Mouse (Mus musculus) hindbrain, postnatal 0 days (tissue): ENCODE data around the gene Mdfi. TPM values are rescaled to one million over a fixed set of nuclear protein-coding genes. Genes with fewer than 3 reads are reported as not detected.

Experiments
- ATAC-seq: fragments of 200-750 bp; cut with Nextera tagmentation; 2 replicates; pipeline ENCODE4 v1.8.0; 2017; ENCODE audit warnings: mild to moderate bottlenecking, moderate TSS enrichment, moderate library complexity
- DNase-seq: peaks from one replicate; pipeline ENCODE4 v3.0.0-alpha.2; 2015; ENCODE audit warnings: low spot score
- H3K27ac ChIP-seq: fragments of 300-500 bp; sonication (generic); 2 replicates; pipeline ENCODE4 v1.5.1; 2014; ENCODE audit warnings: mild to moderate bottlenecking
- H3K27me3 ChIP-seq: fragments of 300-500 bp; sonication (generic); 2 replicates; pipeline ENCODE4 v1.6.1; 2014; ENCODE audit warnings: low read length, mixed read lengths; ENCODE audit not compliant: insufficient read depth
- H3K36me3 ChIP-seq: fragments of 300-500 bp; sonication (generic); 2 replicates; pipeline ENCODE4 v1.6.1; 2014; ENCODE audit warnings: low read length, mixed read lengths; ENCODE audit not compliant: insufficient read depth
- H3K4me1 ChIP-seq: fragments of 300-500 bp; sonication (generic); 2 replicates; pipeline ENCODE4 v1.6.1; 2014; ENCODE audit warnings: antibody characterized with exemption, low read length, mixed read lengths; ENCODE audit not compliant: insufficient read depth
- H3K4me2 ChIP-seq: fragments of 300-500 bp; sonication (generic); 2 replicates; pipeline ENCODE4 v1.6.1; 2014; ENCODE audit warnings: low read depth, mild to moderate bottlenecking, low read length, moderate library complexity, mixed read lengths
- H3K4me3 ChIP-seq: fragments of 300-500 bp; sonication (generic); 2 replicates; pipeline ENCODE4 v1.5.1; 2014; ENCODE audit warnings: low read length
- H3K9ac ChIP-seq: fragments of 300-500 bp; sonication (generic); replicated peaks from 2 replicates; pipeline ENCODE4 v1.6.1; 2014; ENCODE audit warnings: mild to moderate bottlenecking, low read length, moderate library complexity, mixed read lengths
- H3K9me3 ChIP-seq: fragments of 300-500 bp; sonication (generic); 2 replicates; pipeline ENCODE4 v1.6.1; 2016; ENCODE audit warnings: low read length, mixed read lengths
- CTCF ChIP-seq: IDR thresholded peaks from 2 replicates; pipeline ENCODE4 v1.5.1; 2016; ENCODE audit warnings: antibody characterized with exemption, control low read depth, low read depth
- WGBS: fragments of 180-500 bp; shearing (Covaris S2); extraction: QIAGEN DNeasy Blood & Tissue Kit; methylation state at CpG from one replicate; pipeline ENCODE4 v1.1.7; 2014; 5-methylcytosine and 5-hydroxymethylcytosine counted together
- polyA plus RNA-seq: library from polyadenylated mRNA; unstranded; fragments of >200 nt; fragmentation: Nextera tagmentation; extraction: Ambion mirVana; gene quantifications from 2 replicates; pipeline ENCODE4 v1.2.1, GENCODE M21; 2015
- total RNA-seq: library from RNA; depleted of rRNA; stranded (reverse); fragments of >200 nt; gene quantifications from 2 replicates; pipeline ENCODE4 v1.2.3, GENCODE M21; 2014; rRNA removed

Gene Mdfi
- total and polyA plus RNA-seq, 2 experiments from 2014 or later: 2.6 to 38.7 TPM

DNA sequence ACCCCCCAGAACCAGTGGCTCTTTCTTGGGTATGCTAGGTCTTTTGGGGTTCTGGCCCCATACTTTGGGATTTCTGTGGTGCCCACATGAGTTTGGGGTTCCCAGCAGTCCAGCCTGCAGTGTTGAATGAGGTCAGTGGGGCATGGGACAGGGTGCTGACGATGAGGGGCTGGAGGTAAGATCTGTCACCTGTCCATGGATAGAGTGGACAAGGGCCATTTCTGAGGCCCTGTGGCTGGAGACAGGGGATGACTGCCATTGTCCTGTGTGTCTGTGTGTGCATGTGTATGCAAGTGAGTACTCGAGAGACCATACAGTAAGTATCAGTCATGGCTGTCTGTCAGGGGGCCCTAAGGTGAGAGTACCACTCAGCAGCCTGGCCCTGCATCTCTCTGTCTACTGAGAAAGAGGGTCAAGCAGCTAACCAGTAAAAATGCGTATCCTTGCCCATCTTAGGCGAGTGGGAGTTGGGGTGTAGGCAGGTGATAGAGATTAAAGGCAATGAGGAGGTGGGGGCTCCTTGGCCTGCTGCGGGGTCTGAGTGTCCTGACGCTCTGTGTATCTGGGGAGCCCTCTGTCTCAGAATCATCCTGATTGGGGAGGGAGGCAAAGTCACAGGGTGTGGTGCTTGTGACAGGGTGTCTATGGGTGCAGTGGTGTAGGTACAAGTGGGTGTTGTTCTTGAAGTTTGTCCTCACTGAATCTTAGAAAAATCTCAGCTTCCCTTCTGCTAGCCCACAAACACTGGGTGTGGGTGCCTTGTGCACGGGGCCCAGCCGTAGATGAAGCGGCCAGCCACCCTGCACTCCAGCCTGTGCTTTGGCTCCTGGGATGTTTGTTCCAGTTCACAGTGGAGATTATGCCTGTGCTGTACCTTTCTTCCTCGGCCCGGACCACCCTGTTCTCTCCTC lies 64.8 kb downstream of the Mdfi start:
- 86% methylated on average over 11 of the region's 11 CpGs for WGBS
- no peak for TF ChIP-seq CTCF
- Histone ChIP-seq H3K4me3 (no peak overlapping the region), H3K9me3 (no peaks in the 10 kb centered on the region), H3K27ac (no peak overlapping the region), H3K4me2 (no peak overlapping the region), H3K9ac (no peak overlapping the region), H3K4me1 (no peaks in the 10 kb centered on the region), H3K27me3 (no peaks in the 10 kb centered on the region), H3K36me3 (no peaks in the 10 kb centered on the region)
- ATAC-seq (no peak), DNase-seq (no peak)

DNA sequence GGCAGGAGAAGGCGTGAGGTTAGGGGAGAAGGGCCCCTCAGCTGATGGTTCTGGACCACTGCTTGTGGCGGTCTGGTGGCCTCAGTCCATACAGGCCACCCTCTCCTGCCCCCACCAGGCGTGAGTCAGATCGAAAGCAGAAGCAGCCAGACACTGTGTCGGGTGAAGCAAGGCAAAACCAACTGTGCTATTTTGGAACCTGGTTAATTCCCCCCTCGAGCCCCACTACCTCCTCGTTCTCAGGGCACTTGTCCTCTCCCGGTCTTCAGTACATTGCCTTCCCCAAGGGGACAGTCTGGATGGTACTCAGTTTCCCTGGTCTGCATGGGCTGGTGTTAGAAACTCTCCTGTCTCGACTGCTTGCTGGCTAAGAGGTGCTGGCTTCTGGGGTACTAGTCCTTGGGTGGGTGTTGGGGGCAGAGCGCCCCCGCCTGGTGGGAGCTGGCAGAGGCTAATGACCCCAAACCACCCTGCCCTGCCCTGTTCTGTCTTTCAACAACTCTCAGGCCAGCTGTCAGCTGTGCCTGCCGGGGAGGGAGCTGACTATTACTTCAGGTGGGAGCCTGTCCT lies 65.7 kb downstream of the Mdfi start:
- H3K9me3 ChIP-seq: no peaks in the 10 kb centered on the region
- TF ChIP-seq CTCF: no peak
- no peak overlapping the region for H3K27ac ChIP-seq
- H3K27me3 ChIP-seq: no peaks in the 10 kb centered on the region
- 49% methylated on average over 12 of the region's 12 CpGs for WGBS
- H3K4me2 ChIP-seq: no peak overlapping the region
- no peak overlapping the region for H3K4me3 ChIP-seq
- no peak overlapping the region for H3K9ac ChIP-seq
- DNase-seq (peak; percentile 6), ATAC-seq (no peak)
- H3K36me3 ChIP-seq: no peaks in the 10 kb centered on the region
- no peaks in the 10 kb centered on the region for H3K4me1 ChIP-seq

DNA sequence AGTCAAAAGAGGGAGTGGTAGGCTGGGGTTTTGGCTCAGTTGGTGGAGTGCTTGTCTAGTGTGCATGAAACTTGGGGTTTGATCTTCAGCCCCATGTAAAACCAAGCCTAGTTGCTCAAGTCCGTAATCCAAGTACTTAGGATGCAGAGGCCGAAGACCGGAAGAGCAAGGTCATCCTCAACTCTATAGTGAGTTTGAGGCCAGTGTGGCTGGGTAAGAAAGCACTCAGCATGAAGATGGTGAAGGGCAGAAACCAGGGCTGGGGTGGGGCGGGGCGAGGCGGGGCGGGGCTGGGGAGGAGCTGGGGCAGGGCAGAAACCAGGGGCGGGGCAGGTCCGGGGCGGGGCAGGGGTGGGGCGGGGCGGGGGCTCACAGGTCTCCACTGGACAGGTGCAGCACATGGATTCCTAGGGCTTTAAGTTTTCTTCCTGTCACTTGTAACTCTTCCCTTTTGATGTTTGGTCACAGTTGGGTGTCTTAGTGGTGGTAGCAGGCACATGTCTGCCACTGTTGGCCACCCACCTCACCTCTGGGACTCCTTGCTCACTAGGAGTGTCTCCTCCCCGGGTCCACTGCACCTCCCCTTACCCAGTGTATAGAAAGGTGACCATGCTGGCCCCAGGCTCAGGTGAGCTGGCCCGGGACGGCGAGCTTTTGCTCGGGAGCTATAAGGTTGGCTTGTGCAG lies 66.9 kb downstream of the Mdfi start:
- Histone ChIP-seq H3K4me2 (no peak overlapping the region), H3K4me3 (no peak overlapping the region), H3K9me3 (no peaks in the 10 kb centered on the region), H3K9ac (no peak overlapping the region), H3K36me3 (no peaks in the 10 kb centered on the region), H3K27me3 (no peaks in the 10 kb centered on the region), H3K27ac (no peak overlapping the region), H3K4me1 (peaks cover 9% of the 10 kb centered on the region)
- WGBS: 55% methylated on average over 14 of the region's 17 CpGs
- DNase-seq (no peak), ATAC-seq (no peak)
- no peak for TF ChIP-seq CTCF

DNA sequence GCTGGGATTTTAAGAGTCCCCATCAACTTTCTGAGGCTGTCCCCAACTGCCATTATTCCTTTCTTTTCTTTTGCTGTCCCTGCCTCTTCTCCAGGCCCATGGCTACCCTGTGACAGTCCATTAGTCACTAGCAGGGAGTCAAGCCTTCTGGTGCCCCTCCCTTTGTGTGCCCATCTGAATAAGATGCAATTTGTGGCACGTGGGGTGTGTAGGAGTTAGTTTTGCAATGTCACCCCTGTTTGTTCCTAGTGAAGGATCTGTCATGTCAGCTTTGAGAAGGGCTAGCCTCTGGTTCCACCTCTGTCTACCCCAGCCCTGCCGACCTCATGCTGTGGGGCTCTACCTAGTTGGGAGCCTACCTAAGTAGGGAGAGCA lies 67.4 kb downstream of the Mdfi start:
- Histone ChIP-seq H3K27me3 (no peaks in the 10 kb centered on the region), H3K4me3 (no peak overlapping the region), H3K36me3 (no peaks in the 10 kb centered on the region), H3K9me3 (no peaks in the 10 kb centered on the region), H3K27ac (no peak overlapping the region), H3K9ac (no peak overlapping the region), H3K4me2 (no peak overlapping the region), H3K4me1 (peaks cover 9% of the 10 kb centered on the region)
- no peak for TF ChIP-seq CTCF
- DNase-seq (no peak), ATAC-seq (no peak)
- WGBS: 64% methylated on average over 2 of the region's 2 CpGs

DNA sequence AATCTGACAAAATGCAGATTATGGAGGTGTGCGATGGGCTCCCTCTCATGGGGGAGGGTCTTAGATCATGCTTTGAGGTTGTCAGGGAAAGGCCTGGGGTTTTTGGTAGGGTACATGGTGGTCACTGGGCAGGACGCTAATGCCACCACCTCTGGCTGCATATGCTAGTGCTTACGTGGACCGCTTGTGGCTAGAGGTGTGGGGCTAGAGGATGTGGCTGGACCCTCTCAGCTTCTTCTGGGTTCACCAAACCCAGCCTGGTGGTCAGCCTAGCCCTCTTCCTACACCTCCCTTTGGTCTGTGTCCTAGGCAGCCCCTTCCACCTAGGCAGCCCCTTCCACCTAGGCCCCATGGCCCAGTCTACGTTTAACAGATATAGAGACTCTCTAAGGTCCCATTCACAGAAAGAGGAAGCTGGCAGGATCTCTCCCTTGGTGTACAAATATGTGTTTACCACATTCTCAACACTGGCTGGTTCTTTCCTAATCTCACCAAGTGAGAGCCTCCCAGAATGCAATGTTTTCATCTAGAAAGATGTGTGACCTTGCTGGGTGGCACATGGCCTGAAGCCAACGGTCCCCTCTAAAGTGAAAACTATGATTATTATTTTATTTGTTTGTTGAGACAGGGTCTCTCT lies 68.0 kb downstream of the Mdfi start:
- H3K27ac ChIP-seq: no peak overlapping the region
- H3K4me3 ChIP-seq: no peak overlapping the region
- ATAC-seq (no peak), DNase-seq (no peak)
- no peak overlapping the region for H3K4me2 ChIP-seq
- H3K9me3 ChIP-seq: no peaks in the 10 kb centered on the region
- no peaks in the 10 kb centered on the region for H3K36me3 ChIP-seq
- no peak for TF ChIP-seq CTCF
- H3K27me3 ChIP-seq: no peaks in the 10 kb centered on the region
- H3K4me1 ChIP-seq: peaks cover 9% of the 10 kb centered on the region
- WGBS: 90% methylated on average over 6 of the region's 6 CpGs
- no peak overlapping the region for H3K9ac ChIP-seq

DNA sequence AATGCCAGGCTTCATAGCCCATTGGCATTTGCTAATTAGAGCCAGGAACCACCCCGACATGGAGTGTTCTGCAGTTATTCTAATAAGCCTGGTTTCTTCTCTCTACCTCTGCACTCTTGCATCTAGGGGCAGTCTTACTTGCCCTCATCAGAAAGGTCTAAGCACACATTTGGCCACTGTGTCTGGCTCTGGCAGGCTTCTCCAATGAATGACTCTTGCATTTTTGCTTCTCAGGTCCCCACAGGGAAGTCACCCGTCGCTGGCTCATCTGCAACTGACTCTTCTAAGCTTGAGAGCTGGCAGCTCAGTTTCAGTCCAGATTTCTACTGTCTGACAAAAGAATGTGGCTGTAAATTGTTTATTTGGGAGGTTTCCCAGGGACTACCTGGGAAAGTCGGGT lies 68.5 kb downstream of the Mdfi start:
- no peak for ATAC-seq
- H3K4me3 ChIP-seq: no peak overlapping the region
- H3K36me3 ChIP-seq: no peaks in the 10 kb centered on the region
- no peak for TF ChIP-seq CTCF
- H3K4me1 ChIP-seq: peaks cover 9% of the 10 kb centered on the region
- 68% methylated on average over 4 of the region's 4 CpGs for WGBS
- DNase-seq: no peak
- H3K4me2 ChIP-seq: no peak overlapping the region
- H3K9me3 ChIP-seq: no peaks in the 10 kb centered on the region
- no peak overlapping the region for H3K9ac ChIP-seq
- no peak overlapping the region for H3K27ac ChIP-seq
- no peaks in the 10 kb centered on the region for H3K27me3 ChIP-seq

Other genes with a start within 250 kb of the Mdfi start
- 20.2 and 25.7 TPM in 2 replicates for gene Bysl, start 223.2 kb downstream of the Mdfi start, total RNA-seq
- 25.3 and 27.1 TPM in 2 replicates for gene Bysl, start 223.2 kb downstream of the Mdfi start, polyA plus RNA-seq
- gene Med20, start 223.1 kb downstream of the Mdfi start, total RNA-seq: 27.9 and 40.9 TPM in 2 replicates
- gene Med20, start 223.1 kb downstream of the Mdfi start, polyA plus RNA-seq: 27.3 and 27.9 TPM in 2 replicates
- 4.6 and 4.8 TPM in 2 replicates for gene Gm20517, start 223.1 kb downstream of the Mdfi start, total RNA-seq
- gene Gm20517, start 223.1 kb downstream of the Mdfi start, polyA plus RNA-seq: 1.2 and 1.6 TPM in 2 replicates
- gene Usp49, start 204.0 kb downstream of the Mdfi start, total RNA-seq: 20.7 and 25.5 TPM in 2 replicates
- 4.2 and 4.9 TPM in 2 replicates for gene Usp49, start 204.0 kb downstream of the Mdfi start, polyA plus RNA-seq
- 158 and 198 TPM in 2 replicates for gene Tomm6, start 146.3 kb downstream of the Mdfi start, total RNA-seq
- gene Tomm6, start 146.3 kb downstream of the Mdfi start, polyA plus RNA-seq: 343 and 371 TPM in 2 replicates
- gene Frs3, start 145.7 kb downstream of the Mdfi start, total RNA-seq: 143 and 153 TPM in 2 replicates
- 55.1 and 58.8 TPM in 2 replicates for gene Frs3, start 145.7 kb downstream of the Mdfi start, polyA plus RNA-seq
- 5.5 and 8.3 TPM in 2 replicates for gene Gm21981, start 140.2 kb downstream of the Mdfi start, total RNA-seq
- gene Gm21981, start 140.2 kb downstream of the Mdfi start, polyA plus RNA-seq: 0.79 and 0.85 TPM in 2 replicates
- 2.2 TPM in 1 of 2 replicates, not detected in the other for gene Prickle4, start 140.0 kb downstream of the Mdfi start, total RNA-seq
- 1.5 and 1.8 TPM in 2 replicates for gene Prickle4, start 140.0 kb downstream of the Mdfi start, polyA plus RNA-seq
- gene Pgc, start 107.8 kb downstream of the Mdfi start, total RNA-seq: 0.21 TPM in 1 of 2 replicates, not detected in the other
- gene Pgc, start 107.8 kb downstream of the Mdfi start, polyA plus RNA-seq: 0.14 and 0.42 TPM in 2 replicates
- 10.0 and 13.2 TPM in 2 replicates for gene Tfeb, start 97.7 kb downstream of the Mdfi start, total RNA-seq
- gene Tfeb, start 97.7 kb downstream of the Mdfi start, polyA plus RNA-seq: 6.6 TPM in 2 replicates
- 109 and 128 TPM in 2 replicates for gene Foxp4, start 90.0 kb upstream of the Mdfi start, total RNA-seq
- 29.3 and 31.3 TPM in 2 replicates for gene Foxp4, start 90.0 kb upstream of the Mdfi start, polyA plus RNA-seq
- gene 1700122O11Rik, start 203.6 kb upstream of the Mdfi start, total RNA-seq: not detected in 2 replicates
- not detected in 2 replicates for gene 1700122O11Rik, start 203.6 kb upstream of the Mdfi start, polyA plus RNA-seq